Mouse (Mus musculus): Measurements from ENCODE around the gene Tmem37.

DNA sequence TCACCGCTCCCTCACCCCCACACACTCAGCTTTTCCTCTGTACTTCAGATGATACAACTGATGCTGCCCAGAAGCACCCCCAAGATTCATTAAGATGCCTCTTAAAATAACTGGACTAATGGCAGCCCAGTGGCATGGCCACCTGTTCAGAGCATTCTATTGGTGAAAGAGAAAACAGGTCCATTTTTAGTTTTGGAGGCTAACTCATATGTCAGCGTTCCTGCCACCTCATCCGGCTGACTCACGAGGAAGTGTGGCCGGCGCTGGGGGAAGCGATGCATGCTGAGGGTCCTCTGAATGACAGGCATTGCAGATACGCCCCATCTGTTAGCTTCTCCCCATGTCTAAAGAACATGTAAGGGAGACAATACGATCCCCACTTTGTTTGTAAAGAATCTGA lies 35.3 kb downstream of the Tmem37 start:
- TF ChIP-seq CTCF (IDR thresholded peaks at IDR 0.05; ENCODE audit: low read depth, low read length) = no peak
- no peak for TF ChIP-seq POLR2A (IDR thresholded peaks at IDR 0.05; ENCODE audit: insufficient read depth, low read length)

Measured in ES-Bruce4 (cell line).